Mouse (Mus musculus): ENCODE measurements at regions not wholly inside any gene's neighbourhood (a gene's known extent, or its start where the extent isn't known, plus 50 kb on each side); places are given as distances from the start of the nearest gene placed in this dataset.

DNA sequence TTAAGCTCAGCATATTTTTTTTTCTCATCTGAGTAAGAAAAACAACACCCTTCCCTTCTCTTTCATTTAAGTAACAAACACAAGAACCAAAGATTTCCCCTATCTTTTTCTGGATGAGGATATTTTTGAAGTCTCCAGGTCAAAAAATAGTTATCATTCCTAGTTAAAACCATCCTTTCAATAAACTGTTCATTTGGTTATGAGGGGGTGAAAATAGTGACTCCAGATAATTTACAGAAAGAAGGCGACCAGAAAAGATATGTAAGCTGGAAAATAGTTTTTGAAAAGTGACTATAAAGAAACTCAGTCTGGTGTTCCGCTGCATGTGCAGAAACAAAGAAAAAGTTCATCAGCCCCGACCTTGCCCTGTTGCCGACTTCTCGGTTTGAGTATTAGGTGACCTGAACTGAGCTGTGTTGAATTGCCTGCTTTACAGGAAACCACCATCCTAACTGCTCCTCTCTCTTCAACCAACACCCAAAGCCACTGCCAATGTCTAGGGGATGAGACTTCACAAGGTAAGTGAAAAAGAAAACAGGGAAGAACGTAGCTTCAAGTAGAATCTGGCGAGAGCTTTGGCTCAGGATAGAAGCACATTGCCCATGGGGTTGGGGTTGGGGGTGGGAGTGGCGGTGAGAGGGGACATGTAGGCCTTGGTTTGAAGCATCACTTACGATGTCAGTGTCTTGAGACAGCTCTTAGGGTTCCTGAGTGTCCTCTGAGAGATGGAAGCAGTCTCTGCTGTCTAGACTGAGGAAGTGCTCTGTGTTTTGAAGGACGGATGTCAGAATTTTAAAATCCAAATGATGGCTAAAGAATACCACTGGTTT is 104.6 kb downstream of the Ube2e3 start:
- no peak for DNase-seq (ENCODE audit: low read depth, low spot score)

- DNase-seq (ENCODE audit: low read depth, low spot score) = no peak
Observed at GRCm38 (mm10) chr2:78973811-78974210, 105.9 kb downstream of the Ube2e3 start.

DNA sequence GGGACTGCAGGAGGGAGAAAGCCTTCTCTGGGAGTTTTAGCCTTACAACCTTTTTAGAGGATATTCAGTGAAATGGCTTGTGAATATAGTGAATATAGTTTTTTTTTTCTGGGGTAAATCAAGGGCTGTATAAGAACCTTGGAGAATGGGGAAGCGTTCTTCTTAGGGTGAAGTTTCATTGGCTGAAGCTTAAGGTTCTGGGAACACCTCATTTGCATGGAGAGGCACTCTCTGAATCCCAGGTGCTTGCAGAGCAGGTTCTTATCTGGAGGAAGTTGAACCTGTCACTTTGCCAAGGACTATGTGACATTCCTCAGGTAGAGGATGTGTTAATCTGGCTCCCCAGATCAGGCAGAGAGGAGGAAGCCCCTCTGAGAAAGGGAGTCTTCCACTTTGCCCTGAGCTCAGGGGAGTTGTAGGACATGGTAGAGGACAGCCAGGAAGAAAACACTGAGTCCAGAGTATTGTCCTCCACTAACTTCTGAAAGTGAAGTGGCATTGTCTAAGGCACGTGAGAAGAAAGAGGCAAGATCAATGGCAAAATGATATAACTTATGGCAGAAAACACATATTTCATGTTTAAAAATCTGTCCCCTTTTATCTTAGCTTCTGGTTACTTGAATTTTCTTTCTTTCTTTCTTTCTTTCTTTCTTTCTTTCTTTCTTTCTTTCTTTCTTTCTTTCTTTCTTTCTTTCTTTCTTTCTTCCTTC is 106.9 kb downstream of the Ube2e3 start:
- DNase-seq (ENCODE audit: low read depth, low spot score) = no peak

GRCm38 (mm10) chr2:78975393-78975774 is 107.5 kb downstream of the Ube2e3 start:
- no peak for DNase-seq (ENCODE audit: low read depth, low spot score)

DNA sequence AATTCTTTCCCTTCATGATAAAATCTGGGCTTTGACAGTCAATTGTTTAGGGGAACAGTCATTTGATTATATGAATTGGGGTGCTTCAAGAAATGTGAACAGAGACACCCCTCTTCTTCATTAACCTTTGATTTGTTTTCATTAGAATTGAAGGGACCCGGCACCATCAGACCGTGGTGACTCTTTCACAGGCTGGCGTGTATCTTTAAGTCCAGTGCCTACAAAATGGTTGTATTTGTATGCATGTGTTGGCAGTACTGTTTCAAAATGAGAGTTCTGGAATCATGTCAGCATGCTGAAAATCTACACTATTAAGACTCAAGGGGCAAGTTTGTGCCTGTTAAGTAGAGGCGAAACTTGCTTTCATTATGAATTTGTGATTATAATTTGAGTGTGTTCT is 108.2 kb downstream of the Ube2e3 start:
- DNase-seq (ENCODE audit: low read depth, low spot score) = no peak

GRCm38 (mm10) chr2:78977632-78978397 is 109.9 kb downstream of the Ube2e3 start:
- no peak for DNase-seq (ENCODE audit: low read depth, low spot score)

DNA sequence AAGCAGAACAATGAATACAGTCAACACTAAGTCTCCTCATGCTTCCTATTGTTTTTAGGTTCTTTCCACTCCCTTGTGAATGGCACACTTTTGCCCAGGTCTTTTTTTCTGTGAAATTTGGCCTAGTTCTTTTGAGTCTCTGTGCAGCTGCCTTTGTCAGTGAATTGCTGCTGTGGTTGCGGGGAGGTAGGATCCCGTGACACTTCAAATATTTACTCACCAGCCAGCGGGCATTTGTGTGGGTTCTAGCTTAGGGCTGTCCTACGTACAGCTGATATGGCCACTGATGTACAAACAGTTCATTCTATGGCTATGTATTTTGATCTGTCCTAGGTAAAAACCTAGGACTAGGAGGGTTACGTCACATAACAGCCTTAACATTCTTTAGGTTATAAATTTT is 112.1 kb downstream of the Ube2e3 start:
- DNase-seq (ENCODE audit: low read depth, low spot score) = no peak

DNA sequence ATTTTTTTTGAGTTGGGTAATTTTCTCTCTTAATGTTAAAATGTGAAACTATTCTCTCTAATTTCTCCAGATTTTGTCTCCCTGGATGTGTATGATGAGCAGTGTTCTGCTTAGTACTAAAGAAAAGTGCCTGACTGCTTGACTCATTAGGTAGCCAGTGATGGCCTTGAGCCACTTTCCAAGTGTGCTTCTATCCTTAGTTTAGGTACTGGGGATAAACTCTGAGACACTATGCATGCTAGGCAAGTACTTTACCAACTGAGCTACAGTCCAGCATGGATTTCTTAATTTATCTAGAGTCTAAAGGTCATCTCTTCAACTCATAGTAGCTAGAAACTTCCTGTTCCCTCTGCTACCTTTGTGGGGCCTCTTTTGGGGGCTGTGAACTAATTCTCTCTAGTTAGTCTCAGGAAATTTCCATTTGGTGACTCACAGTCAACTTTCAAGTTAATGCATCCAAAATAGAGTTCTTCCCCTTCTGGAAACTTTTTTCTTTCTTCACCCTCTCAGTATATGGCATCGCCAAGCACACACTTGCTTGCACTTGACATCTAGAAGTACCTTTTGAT is 112.8 kb downstream of the Ube2e3 start:
- no peak for DNase-seq (ENCODE audit: low read depth, low spot score)

GRCm38 (mm10) chr2:78983347-78983746 is 115.4 kb downstream of the Ube2e3 start:
- no peak for DNase-seq (ENCODE audit: low read depth, low spot score)

GRCm38 (mm10) chr2:78983944-78984498 is 116.1 kb downstream of the Ube2e3 start:
- peak; percentile 3 for DNase-seq (ENCODE audit: low read depth, low spot score)

GRCm38 (mm10) chr2:78986984-78987383 is 119.1 kb downstream of the Ube2e3 start:
- no peak for DNase-seq (ENCODE audit: low read depth, low spot score)

GRCm38 (mm10) chr2:78987388-78987787 is 119.5 kb downstream of the Ube2e3 start:
- no peak for DNase-seq (ENCODE audit: low read depth, low spot score)

DNA sequence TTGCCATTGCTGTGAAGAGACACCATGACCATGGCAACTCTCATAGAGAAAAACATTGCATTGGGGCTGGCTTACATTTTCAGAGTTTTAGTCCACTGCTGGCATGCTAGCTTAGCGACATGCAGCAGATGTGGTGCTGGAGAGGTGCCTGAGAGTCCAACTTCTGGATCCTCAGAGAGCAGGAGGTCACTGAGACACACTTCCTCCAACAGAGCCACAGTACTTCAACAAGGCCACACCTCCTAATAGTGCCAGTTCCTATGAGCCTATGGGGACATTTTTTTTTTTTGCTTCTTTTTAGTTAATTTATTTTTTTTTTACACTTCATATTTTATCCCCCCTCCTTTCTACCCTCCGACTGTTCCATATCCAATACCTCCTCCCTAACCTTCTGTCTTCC is 120.3 kb downstream of the Ube2e3 start:
- DNase-seq (ENCODE audit: low read depth, low spot score) = no peak

GRCm38 (mm10) chr2:78994800-78995555 is 127.1 kb downstream of the Ube2e3 start:
- no peak for DNase-seq (ENCODE audit: low read depth, low spot score)

DNA sequence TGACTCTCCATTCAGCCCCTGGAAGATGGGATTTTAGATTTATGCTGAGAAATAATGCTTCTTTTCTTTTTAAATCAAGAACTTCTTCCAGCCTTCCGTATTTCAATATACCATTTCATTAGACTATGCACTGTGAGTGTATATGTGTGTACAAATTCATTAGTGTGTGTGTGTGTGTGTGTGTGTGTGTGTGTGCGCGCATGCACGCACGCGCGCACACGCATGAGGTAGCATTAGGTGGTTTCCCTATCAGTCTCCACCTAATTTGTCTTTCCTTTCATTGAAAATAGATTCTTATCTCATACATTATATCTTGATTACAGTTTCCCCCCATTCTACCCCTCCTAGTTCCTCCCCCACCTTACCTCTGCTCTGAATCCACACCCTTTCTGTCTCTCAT is 130.7 kb downstream of the Ube2e3 start:
- DNase-seq (ENCODE audit: low read depth, low spot score) = no peak

- DNase-seq (ENCODE audit: low read depth, low spot score) = no peak
Observed at GRCm38 (mm10) chr2:78999410-78999809, 131.5 kb downstream of the Ube2e3 start.

GRCm38 (mm10) chr2:79004862-79005261 is 136.9 kb downstream of the Ube2e3 start:
- no peak for DNase-seq (ENCODE audit: low read depth, low spot score)

- no peak for DNase-seq (ENCODE audit: low read depth, low spot score)
Observed at GRCm38 (mm10) chr2:79008642-79009041, 140.7 kb downstream of the Ube2e3 start.

DNA sequence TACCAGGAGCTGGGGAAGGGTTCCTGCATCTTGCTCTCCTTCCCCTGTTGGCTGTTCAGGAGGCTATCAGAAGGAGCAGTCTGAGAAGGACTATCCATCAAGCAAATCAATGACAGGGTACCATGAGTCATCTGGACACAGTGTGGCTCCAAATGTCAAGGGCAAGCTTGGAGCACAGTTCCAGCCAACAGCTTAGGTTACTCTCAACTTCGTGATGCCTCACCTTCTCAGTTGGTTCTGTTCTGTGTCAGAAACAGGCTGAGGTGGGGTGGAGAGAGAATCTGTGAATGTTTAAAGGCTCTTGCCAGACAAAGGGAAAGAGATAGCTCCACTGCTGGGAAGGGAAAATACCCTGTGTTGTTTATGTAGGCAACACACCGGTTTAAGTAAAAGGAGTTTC is 141.9 kb downstream of the Ube2e3 start:
- DNase-seq (ENCODE audit: low read depth, low spot score) = peak; percentile 1

DNA sequence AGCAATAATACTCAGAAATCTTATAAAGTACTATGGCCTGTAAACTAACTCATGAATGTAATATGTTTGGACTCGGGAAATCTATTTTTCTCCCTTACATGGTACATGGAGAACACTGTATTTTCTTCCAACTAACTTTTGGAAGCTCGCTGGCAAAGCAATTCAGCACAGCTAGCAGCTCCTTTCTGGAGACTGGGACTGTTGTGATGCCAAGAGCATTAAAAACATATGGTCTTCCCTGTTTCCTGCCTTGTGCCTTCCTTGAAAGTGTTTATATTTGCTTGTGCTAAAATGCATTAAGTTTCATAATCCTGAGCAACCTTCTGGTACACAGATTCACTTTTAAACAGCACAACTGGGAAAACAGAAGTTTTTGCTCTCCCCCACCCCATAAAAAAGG is 142.3 kb downstream of the Ube2e3 start:
- DNase-seq (ENCODE audit: low read depth, low spot score) = no peak

Data from R1 (cell line).